Mouse (Mus musculus) heart, embryonic 14.5 days (tissue): Measurements from ENCODE around the gene Ncoa6. TPM values are rescaled to one million over a fixed set of nuclear protein-coding genes. Genes with fewer than 3 reads are reported as not detected.
A peak's percentile ranks its signal among the peaks of the same experiment; 100 is the strongest.

ENCODE experiments used
- ATAC-seq: fragments of 200-750 bp; cut with Nextera tagmentation; 2 replicates; pipeline ENCODE4 v1.8.0; 2017; ENCODE audit warnings: low read depth, moderate TSS enrichment; ENCODE audit not compliant: insufficient number of reproducible peaks, insufficient read depth, low FRiP score
- H3K27ac ChIP-seq, 2 experiments: fragments of 200-500 bp in 1 of 2; fragments of 300-500 bp in 1 of 2; sonication (generic) in 1 of 2; replicated peaks in 1 of 2; 2 replicates each; pipeline ENCODE4 v1.5.1; 2012 to 2014; ENCODE audit warnings: low read depth in 2 of 2, low read length in 2 of 2, control low read depth in 1 of 2, mild to moderate bottlenecking in 1 of 2, mixed read lengths in 1 of 2; ENCODE audit not compliant: control insufficient read depth in 1 of 2, insufficient read depth in 1 of 2
- H3K27me3 ChIP-seq: fragments of 300-500 bp; sonication (generic); 2 replicates; pipeline ENCODE4 v1.6.1; 2014; ENCODE audit warnings: mild to moderate bottlenecking, low read length, control low read depth; ENCODE audit not compliant: control insufficient read depth, insufficient read depth
- H3K36me3 ChIP-seq: fragments of 300-500 bp; sonication (generic); 2 replicates; pipeline ENCODE4 v1.6.1; 2014; ENCODE audit warnings: mild to moderate bottlenecking, control low read depth, low read length, mixed read lengths; ENCODE audit not compliant: control insufficient read depth, insufficient read depth
- H3K4me1 ChIP-seq, 2 experiments: fragments of 200-500 bp in 1 of 2; fragments of 300-500 bp in 1 of 2; sonication (generic) in 1 of 2; 2 replicates each; pipeline ENCODE4 v1.6.1; 2012 to 2014; ENCODE audit warnings: low read length in 2 of 2, control low read depth in 1 of 2, mixed read lengths in 1 of 2; ENCODE audit not compliant: control insufficient read depth in 2 of 2, insufficient read depth in 2 of 2
- H3K4me2 ChIP-seq: fragments of 300-500 bp; sonication (generic); 2 replicates; pipeline ENCODE4 v1.6.1; 2014; ENCODE audit warnings: mild to moderate bottlenecking, low read length
- H3K4me3 ChIP-seq, 2 experiments: fragments of 200-500 bp in 1 of 2; fragments of 300-500 bp in 1 of 2; sonication (generic) in 1 of 2; 2 replicates each; pipeline ENCODE4 v1.5.1; 2012 to 2014; ENCODE audit warnings: low read length in 2 of 2, mild to moderate bottlenecking in 2 of 2, control low read depth in 1 of 2, low read depth in 1 of 2, moderate library complexity in 1 of 2; ENCODE audit not compliant: control insufficient read depth in 1 of 2, insufficient read depth in 1 of 2
- H3K9ac ChIP-seq: fragments of 300-500 bp; sonication (generic); 2 replicates; pipeline ENCODE4 v1.6.1; 2014; ENCODE audit warnings: mild to moderate bottlenecking, low read length
- H3K9me3 ChIP-seq: fragments of 300-500 bp; sonication (generic); 2 replicates; pipeline ENCODE4 v1.6.1; 2016; ENCODE audit warnings: low read length, control low read depth; ENCODE audit not compliant: control insufficient read depth
- WGBS: fragments of 180-500 bp; shearing (Covaris S2); extraction: QIAGEN DNeasy Blood & Tissue Kit; methylation state at CpG from one replicate; pipeline ENCODE4 v1.1.7; 2014; 5-methylcytosine and 5-hydroxymethylcytosine counted together
- polyA plus RNA-seq: library from polyadenylated mRNA; unstranded; fragments of >200 nt; fragmentation: Nextera tagmentation; extraction: Ambion mirVana; gene quantifications from 2 replicates; pipeline ENCODE4 v1.2.1, GENCODE M21; 2014

Gene Ncoa6
- polyA plus RNA-seq, 1 experiment from 2014 or later: 21.9 TPM

- 81% methylated on average over 1 of the region's 1 CpGs for WGBS
- ATAC-seq: no peak
- no peaks in the 10 kb centered on the region for H3K27me3 ChIP-seq
These were observed 69.1 kb downstream of the Ncoa6 start for GRCm38 (mm10) chr2:155404635-155405034.

GRCm38 (mm10) chr2:155401926-155402325 is 71.8 kb downstream of the Ncoa6 start:
- Histone ChIP-seq H3K27ac (no peak overlapping the region), H3K4me2 (no peak overlapping the region), H3K4me1 (peaks cover 0 to 12% of the 10 kb centered on the region in 2 experiments; a peak in 1 of 4 replicates), H3K36me3 (peaks cover 69% of the 10 kb centered on the region), H3K27me3 (no peaks in the 10 kb centered on the region), H3K9ac (no peak overlapping the region), H3K4me3 (no peak overlapping the region), H3K9me3 (no peaks in the 10 kb centered on the region)
- ATAC-seq: no peak
- 97% methylated on average over 4 of the region's 4 CpGs for WGBS

More at GRCm38 (mm10) chr2:155404635-155405034, 69.1 kb downstream of the Ncoa6 start:
- Histone ChIP-seq H3K4me1 (peaks cover 0 to 10% of the 10 kb centered on the region in 2 experiments; a peak in 1 of 4 replicates), H3K36me3 (peaks cover 76% of the 10 kb centered on the region), H3K4me3 (no peak overlapping the region), H3K9me3 (no peaks in the 10 kb centered on the region), H3K27ac (no peak overlapping the region), H3K9ac (no peak overlapping the region), H3K4me2 (no peak overlapping the region)

DNA sequence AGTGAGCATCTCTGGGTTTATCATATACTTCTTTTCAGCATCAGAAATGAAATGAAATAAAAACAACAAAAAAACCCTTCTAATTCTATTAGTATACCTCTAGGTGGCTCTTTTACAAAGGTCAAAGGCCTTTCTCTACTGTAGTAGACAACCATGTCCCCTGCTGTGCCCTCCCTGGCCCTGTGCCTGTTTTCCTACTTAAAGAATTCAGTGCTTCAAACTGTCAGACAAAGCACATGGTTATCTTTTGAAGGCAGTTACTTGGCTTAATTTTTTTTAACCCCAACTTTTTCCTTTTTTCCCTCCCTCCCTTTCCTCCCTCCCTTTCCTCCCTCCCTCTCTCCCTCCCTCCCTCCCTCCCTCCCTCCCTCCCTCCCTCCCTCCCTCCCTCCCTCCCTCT is 73.4 kb downstream of the Ncoa6 start:
- no peaks in the 10 kb centered on the region for H3K9me3 ChIP-seq
- no peak for ATAC-seq
- H3K36me3 ChIP-seq: peaks cover 69% of the 10 kb centered on the region

GRCm38 (mm10) chr2:155394586-155394985 is 79.1 kb downstream of the Ncoa6 start:
- ATAC-seq: no peak
- Histone ChIP-seq H3K4me2 (no peak overlapping the region), H3K27ac (peak overlapping the region in 1 of 2 experiments; percentile 24; a peak in 3 of 4 replicates), H3K4me3 (no peak overlapping the region), H3K27me3 (no peaks in the 10 kb centered on the region), H3K4me1 (peaks cover 0 to 6% of the 10 kb centered on the region in 2 experiments; a peak in 2 of 4 replicates), H3K9me3 (no peaks in the 10 kb centered on the region), H3K9ac (no peak overlapping the region), H3K36me3 (peaks cover 72% of the 10 kb centered on the region)
- 81% methylated on average over 5 of the region's 5 CpGs for WGBS

More for the DNA sequence above, 73.4 kb downstream of the Ncoa6 start:
- H3K27ac ChIP-seq: no peak overlapping the region
- no peak overlapping the region for H3K4me2 ChIP-seq
- H3K4me3 ChIP-seq: no peak overlapping the region
- H3K27me3 ChIP-seq: no peaks in the 10 kb centered on the region
- H3K9ac ChIP-seq: no peak overlapping the region
- peaks cover 0 to 12% of the 10 kb centered on the region in 2 experiments; a peak in 1 of 4 replicates for H3K4me1 ChIP-seq

DNA sequence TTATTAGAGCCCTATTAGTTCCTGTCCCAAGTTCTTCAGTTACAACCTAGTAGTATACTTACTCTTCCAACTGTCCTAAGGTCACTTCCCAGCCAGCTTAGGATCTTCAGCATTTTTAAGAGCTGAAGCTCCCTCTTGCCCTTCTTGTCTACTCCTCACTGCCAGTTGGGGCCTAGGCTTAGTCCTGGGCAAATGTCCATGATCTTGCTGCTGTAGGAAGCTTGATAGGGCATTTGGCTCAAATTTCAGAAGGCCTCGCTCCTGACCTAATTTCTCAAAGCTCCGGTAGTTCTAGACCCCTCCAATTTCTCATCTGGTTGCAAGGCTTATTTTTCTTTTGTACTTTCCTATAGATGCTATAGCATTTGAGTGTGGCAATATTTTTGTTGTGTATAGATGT is 85.1 kb downstream of the Ncoa6 start:
- peak overlapping the region in 1 of 2 experiments; percentile 34; a peak in 1 of 4 replicates for H3K27ac ChIP-seq
- no peaks in the 10 kb centered on the region for H3K9me3 ChIP-seq
- no peak overlapping the region for H3K9ac ChIP-seq
- H3K27me3 ChIP-seq: no peaks in the 10 kb centered on the region
- H3K4me3 ChIP-seq: no peak overlapping the region
- ATAC-seq: no peak
- peaks cover 6 to 28% of the 10 kb centered on the region in 2 experiments for H3K4me1 ChIP-seq
- no peak overlapping the region for H3K4me2 ChIP-seq
- H3K36me3 ChIP-seq: peaks cover 74% of the 10 kb centered on the region
- 85% methylated on average over 2 of the region's 2 CpGs for WGBS

- WGBS: 79% methylated on average over 4 of the region's 4 CpGs
- no peak overlapping the region for H3K9ac ChIP-seq
- no peak overlapping the region for H3K27ac ChIP-seq
- no peaks in the 10 kb centered on the region for H3K9me3 ChIP-seq
- peaks cover 70% of the 10 kb centered on the region for H3K36me3 ChIP-seq
- no peak overlapping the region for H3K4me2 ChIP-seq
- no peak overlapping the region for H3K4me3 ChIP-seq
- H3K27me3 ChIP-seq: no peaks in the 10 kb centered on the region
- H3K4me1 ChIP-seq: peaks cover 13 to 40% of the 10 kb centered on the region in 2 experiments
- no peak for ATAC-seq
These were observed 86.6 kb downstream of the Ncoa6 start for GRCm38 (mm10) chr2:155387052-155387451.

DNA sequence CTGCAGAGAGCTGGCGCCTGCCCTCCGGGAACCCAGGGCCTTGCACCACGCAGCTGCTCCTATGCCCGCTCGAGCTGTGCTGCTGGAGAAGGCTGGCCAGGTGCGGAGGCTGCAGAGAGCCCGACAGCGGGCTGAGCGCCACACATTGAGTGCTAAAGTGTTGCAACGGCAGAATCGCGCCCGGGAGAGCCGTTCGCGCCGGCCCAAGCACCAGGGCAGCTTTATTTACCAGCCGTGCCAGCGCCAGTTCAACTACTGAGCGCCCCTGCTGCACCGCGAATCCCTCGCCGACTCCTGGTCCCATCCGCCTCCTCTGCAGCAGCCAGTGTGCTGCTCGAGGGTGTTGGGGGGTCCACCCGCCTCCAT is 87.2 kb downstream of the Ncoa6 start:
- Histone ChIP-seq H3K4me3 (no peak overlapping the region), H3K27me3 (no peaks in the 10 kb centered on the region), H3K4me1 (peaks cover 13 to 40% of the 10 kb centered on the region in 2 experiments), H3K27ac (no peak overlapping the region), H3K9me3 (no peaks in the 10 kb centered on the region), H3K4me2 (no peak overlapping the region), H3K36me3 (peaks cover 69% of the 10 kb centered on the region), H3K9ac (no peak overlapping the region; the same call in 1 of the 2 replicates)
- 40% methylated on average over 27 of the region's 27 CpGs for WGBS
- no peak for ATAC-seq
